Mouse (Mus musculus): Measurements from ENCODE around the gene Trex1. TPM values are rescaled to one million over a fixed set of nuclear protein-coding genes. Genes with fewer than 3 reads are reported as not detected.
A peak's percentile ranks its signal among the peaks of the same experiment; 100 is the strongest.

The Trex1 gene
- polyA plus RNA-seq, 1 experiment from 2014 or later = 15.2 TPM

GRCm38 (mm10) chr9:109081749-109082123 is 22.2 kb upstream of the Trex1 start:
- Histone ChIP-seq H3K36me3 (ENCODE audit: insufficient read depth, low read length) (0 out of 2 replicates have a peak, but pooled peaks cover 8% of the 10 kb centered on the region), H3K9ac (ENCODE audit: low read depth, low read length) (peak overlapping the region; percentile 78), H3K4me1 (replicated peaks; ENCODE audit: insufficient read depth, low read length) (peaks cover 17% of the 10 kb centered on the region; the same call in 1 of the 2 replicates), H3K27me3 (ENCODE audit: insufficient read depth, low read length) (no peaks in the 10 kb centered on the region), H3K9me3 (replicated peaks; ENCODE audit: low read length) (no peaks in the 10 kb centered on the region), H3K4me2 (ENCODE audit: low read length) (peak overlapping the region; percentile 66), H3K27ac (peak overlapping the region; percentile 75), H3K4me3 (replicated peaks; ENCODE audit: low read depth, low read length) (peak overlapping the region; percentile 67)
- 3% methylated on average over 11 of the region's 11 CpGs for WGBS
- DNase-seq (ENCODE audit: low spot score) (no peak), ATAC-seq (replicated peaks; ENCODE audit: low FRiP score, low read depth) (peak; percentile 22; the same call in 1 of the 2 replicates)
- no peak for TF ChIP-seq CTCF (IDR thresholded peaks at IDR 0.05; ENCODE audit: low read depth)

GRCm38 (mm10) chr9:109080516-109080915 is 21.0 kb upstream of the Trex1 start:
- DNase-seq (ENCODE audit: low spot score) = no peak
- H3K4me2 ChIP-seq (ENCODE audit: low read length) = no peak overlapping the region

GRCm38 (mm10) chr9:109073661-109074573 is 14.4 kb upstream of the Trex1 start, which contains the start of gene Atrip:
Gene Atrip, minus strand, starts transcription at chr9:109074124.
- Histone ChIP-seq H3K27me3 (ENCODE audit: insufficient read depth, low read length) (no peaks in the 10 kb centered on the region), H3K36me3 (ENCODE audit: insufficient read depth, low read length) (0 out of 2 replicates have a peak, but pooled peaks cover 6% of the 10 kb centered on the region), H3K4me1 (replicated peaks; ENCODE audit: insufficient read depth, low read length) (peaks cover 10% of the 10 kb centered on the region), H3K4me3 (replicated peaks; ENCODE audit: low read depth, low read length) (peak within 1 kb of the TSS; percentile 86), H3K9me3 (replicated peaks; ENCODE audit: low read length) (no peaks in the 10 kb centered on the region), H3K9ac (ENCODE audit: low read depth, low read length) (peak within 1 kb of the TSS; percentile 72), H3K27ac (peak within 1 kb of the TSS; percentile 80), H3K4me2 (ENCODE audit: low read length) (peak within 1 kb of the TSS; percentile 84)
- no peak for TF ChIP-seq CTCF (IDR thresholded peaks at IDR 0.05; ENCODE audit: low read depth)
- ATAC-seq (replicated peaks; ENCODE audit: low FRiP score, low read depth) = peak; percentile 98
- under 1% methylated on average over 57 of the region's 57 CpGs for WGBS
- peak; percentile 95 for DNase-seq (ENCODE audit: low spot score)

More at GRCm38 (mm10) chr9:109080516-109080915, 21.0 kb upstream of the Trex1 start:
- H3K4me3 ChIP-seq (replicated peaks; ENCODE audit: low read depth, low read length) = no peak overlapping the region
- no peaks in the 10 kb centered on the region for H3K9me3 ChIP-seq (replicated peaks; ENCODE audit: low read length)
- no peak for ATAC-seq (replicated peaks; ENCODE audit: low FRiP score, low read depth)
- H3K4me1 ChIP-seq (replicated peaks; ENCODE audit: insufficient read depth, low read length) = peaks cover 17% of the 10 kb centered on the region; the same call in 1 of the 2 replicates
- WGBS = 94% methylated on average over 3 of the region's 3 CpGs
- no peak overlapping the region for H3K9ac ChIP-seq (ENCODE audit: low read depth, low read length)
- 0 out of 2 replicates have a peak, but pooled peaks cover 8% of the 10 kb centered on the region for H3K36me3 ChIP-seq (ENCODE audit: insufficient read depth, low read length)
- TF ChIP-seq CTCF (IDR thresholded peaks at IDR 0.05; ENCODE audit: low read depth) = no peak
- no peak overlapping the region for H3K27ac ChIP-seq
- H3K27me3 ChIP-seq (ENCODE audit: insufficient read depth, low read length) = no peaks in the 10 kb centered on the region

GRCm38 (mm10) chr9:109068095-109068735 is 8.7 kb upstream of the Trex1 start:
- no peaks in the 10 kb centered on the region for H3K27me3 ChIP-seq (ENCODE audit: insufficient read depth, low read length)
- H3K4me3 ChIP-seq (replicated peaks; ENCODE audit: low read depth, low read length) = no peak overlapping the region
- no peaks in the 10 kb centered on the region for H3K9me3 ChIP-seq (replicated peaks; ENCODE audit: low read length)
- no peak for ATAC-seq (replicated peaks; ENCODE audit: low FRiP score, low read depth)
- no peak overlapping the region for H3K27ac ChIP-seq
- TF ChIP-seq CTCF (IDR thresholded peaks at IDR 0.05; ENCODE audit: low read depth) = peak; percentile 47
- H3K36me3 ChIP-seq (ENCODE audit: insufficient read depth, low read length) = peaks cover 48% of the 10 kb centered on the region
- no peak overlapping the region for H3K9ac ChIP-seq (ENCODE audit: low read depth, low read length)
- H3K4me2 ChIP-seq (ENCODE audit: low read length) = no peak overlapping the region
- H3K4me1 ChIP-seq (replicated peaks; ENCODE audit: insufficient read depth, low read length) = peaks cover 7% of the 10 kb centered on the region
- peak; percentile 40 for DNase-seq (ENCODE audit: low spot score)
- WGBS = 83% methylated on average over 3 of the region's 3 CpGs

- H3K4me2 ChIP-seq (ENCODE audit: low read length) = no peak overlapping the region
- 89% methylated on average over 5 of the region's 5 CpGs for WGBS
- H3K9ac ChIP-seq (ENCODE audit: low read depth, low read length) = no peak overlapping the region
- DNase-seq (ENCODE audit: low spot score) = no peak
- peaks cover 48% of the 10 kb centered on the region for H3K36me3 ChIP-seq (ENCODE audit: insufficient read depth, low read length)
- peaks cover 10% of the 10 kb centered on the region; the same call in 1 of the 2 replicates for H3K4me1 ChIP-seq (replicated peaks; ENCODE audit: insufficient read depth, low read length)
- ATAC-seq (replicated peaks; ENCODE audit: low FRiP score, low read depth) = no peak
- no peaks in the 10 kb centered on the region for H3K9me3 ChIP-seq (replicated peaks; ENCODE audit: low read length)
- no peaks in the 10 kb centered on the region for H3K27me3 ChIP-seq (ENCODE audit: insufficient read depth, low read length)
- H3K4me3 ChIP-seq (replicated peaks; ENCODE audit: low read depth, low read length) = no peak overlapping the region
- TF ChIP-seq CTCF (IDR thresholded peaks at IDR 0.05; ENCODE audit: low read depth) = no peak
- H3K27ac ChIP-seq = no peak overlapping the region
Measured at GRCm38 (mm10) chr9:109060898-109061295, 1.4 kb upstream of the Trex1 start.

Measured in kidney, postnatal 0 days (tissue).